Mouse (Mus musculus): ENCODE data around the gene Ndufv1. TPM values are rescaled to one million over a fixed set of nuclear protein-coding genes. Genes with fewer than 3 reads are reported as not detected.

Gene Ndufv1
- 104 TPM for polyA plus RNA-seq (2017; shearing (Covaris generic))

GRCm38 (mm10) chr19:4012432-4013022 lies at the start of gene Ndufv1:
Gene Ndufv1, minus strand, starts transcription at chr19:4012806.

DNA sequence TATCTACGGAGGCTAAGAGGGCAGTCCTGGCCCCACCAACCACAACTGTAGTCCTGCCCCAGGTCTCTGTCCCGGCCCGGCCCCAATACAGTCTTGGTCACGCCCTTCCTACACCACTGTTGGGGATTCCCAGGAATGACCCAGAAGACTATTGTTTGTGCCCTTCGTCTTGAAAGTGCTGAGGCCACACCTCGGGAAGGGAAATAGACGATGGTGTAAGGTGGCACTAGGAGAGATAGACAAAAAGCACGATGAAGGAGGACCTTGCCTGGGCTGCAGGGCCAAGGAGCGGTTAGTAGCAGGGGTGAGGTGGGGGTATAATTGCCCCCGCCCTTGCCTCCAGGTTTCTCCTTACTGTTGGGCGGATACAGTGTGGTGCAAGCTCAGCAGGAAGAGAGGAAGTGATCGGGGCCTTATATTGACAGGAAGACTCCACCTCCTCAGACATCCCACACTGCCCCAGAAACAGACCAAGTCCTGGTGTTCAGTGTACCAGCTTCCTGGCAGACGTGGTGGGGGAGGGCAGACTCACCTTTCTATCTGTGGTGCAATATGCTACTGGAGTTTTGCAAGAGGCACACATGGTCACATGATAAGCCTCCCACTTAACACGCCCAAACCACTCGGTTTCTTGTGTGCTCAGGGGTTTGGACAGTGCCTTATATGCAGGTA lies 46.6 kb upstream of the Ndufv1 start, which contains the start of gene Gstp3:
TSS of gene Gstp3 (minus strand) at position 501 of the 672 bp plus-strand sequence.

GRCm38 (mm10) chr19:4045966-4046865 lies 33.6 kb upstream of the Ndufv1 start, which contains the start of gene Gstp2:
Gene Gstp2, minus strand, starts transcription at chr19:4046023.

DNA sequence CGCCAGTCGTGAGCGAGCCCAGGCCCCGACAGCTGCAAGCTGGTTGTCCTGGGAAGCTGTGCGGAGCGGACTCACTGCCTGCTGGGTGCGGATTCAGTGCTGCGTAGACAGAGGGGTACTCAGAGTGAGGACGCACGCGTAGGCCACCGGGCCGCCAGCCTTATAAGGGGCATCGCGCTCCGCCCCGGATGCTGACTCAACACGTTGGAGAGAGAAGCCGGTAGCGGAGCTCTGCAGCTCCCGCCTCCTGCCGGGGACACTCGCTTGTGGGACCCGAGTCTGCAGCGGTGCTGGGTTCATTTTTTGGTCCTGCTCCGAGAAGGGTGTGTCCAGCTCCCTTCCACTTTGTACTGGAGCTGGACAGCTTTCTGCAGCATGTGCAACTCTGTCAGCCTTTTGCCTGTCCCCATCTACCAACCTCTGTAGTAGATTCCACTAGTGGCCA lies 25.2 kb upstream of the Ndufv1 start, which contains the start of gene Gstp1:
TSS of gene Gstp1 (minus strand) at position 198 of the 445 bp plus-strand sequence.

DNA sequence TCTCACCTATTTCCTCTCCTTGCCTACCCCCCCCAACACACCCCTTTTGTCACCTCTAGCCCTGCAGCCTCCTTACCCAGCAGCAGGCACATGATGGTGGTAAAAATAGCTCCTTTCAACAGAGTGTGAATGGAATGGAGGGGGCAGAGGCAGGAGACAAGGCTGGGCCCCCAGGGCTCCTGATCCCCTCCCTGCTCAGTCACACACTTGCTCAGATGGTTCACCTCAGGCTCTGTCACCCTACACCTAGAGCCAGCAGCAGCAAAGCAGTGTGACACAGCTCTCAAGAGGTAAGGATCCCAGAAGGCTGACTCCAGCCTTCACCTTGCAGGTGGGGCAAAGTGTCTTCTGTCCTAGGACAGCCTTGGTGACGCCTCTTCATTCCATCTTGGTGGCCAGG lies 9.5 kb downstream of the Ndufv1 start, which contains the start of gene Doc2g:
TSS of gene Doc2g (plus strand) at position 202 of the 400 bp plus-strand sequence.

DNA sequence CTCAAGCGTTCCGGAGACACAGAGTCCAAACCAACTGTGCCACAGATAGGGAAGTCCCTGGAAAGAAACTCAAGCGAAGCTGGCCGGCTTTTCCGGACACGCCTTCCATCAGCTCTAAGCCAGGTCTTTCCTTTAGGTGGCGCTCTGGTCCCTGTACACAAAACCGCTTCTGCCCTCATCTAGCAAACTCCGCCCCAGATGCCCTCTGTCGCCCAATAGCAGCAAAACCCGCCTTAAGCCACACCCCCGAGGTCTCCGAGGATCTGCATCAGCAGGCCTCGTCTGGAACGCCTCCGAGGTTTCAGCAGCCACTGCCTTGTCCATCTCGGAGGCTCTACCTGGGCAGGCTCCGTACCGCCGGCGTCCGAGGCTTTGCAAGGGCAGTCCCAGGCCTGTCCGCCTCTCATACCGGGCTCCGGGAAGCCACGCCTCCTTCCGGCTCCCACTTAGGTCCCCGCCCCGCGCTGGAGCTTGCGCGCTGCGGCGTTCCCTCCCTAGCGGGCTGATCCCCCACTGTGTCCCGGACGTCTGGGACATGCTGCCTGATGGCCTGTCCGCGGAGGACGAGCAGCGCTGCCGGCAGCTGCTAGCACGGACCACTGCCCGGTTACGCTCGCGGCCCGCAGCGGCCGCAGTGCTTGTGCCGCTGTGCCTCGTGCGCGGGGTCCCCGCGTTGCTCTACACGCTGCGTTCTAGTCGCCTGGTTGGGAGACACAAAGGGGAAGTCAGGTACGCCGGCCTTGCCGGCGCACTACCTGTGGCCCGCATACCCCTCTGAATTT lies 12.3 kb downstream of the Ndufv1 start, which contains the start of the genes Nudt8 and Gm49405:
TSS of gene Nudt8 (plus strand) at position 462 of the 782 bp plus-strand sequence.
TSS of gene Gm49405 (plus strand) at position 508 of the 782 bp plus-strand sequence.

GRCm38 (mm10) chr19:3992416-3992815 lies 20.2 kb downstream of the Ndufv1 start, which contains the start of gene Tbx10:
Gene Tbx10, plus strand, starts transcription at chr19:3992752.

GRCm38 (mm10) chr19:3986334-3986733 lies 26.3 kb downstream of the Ndufv1 start, which contains the start of gene Acy3:
Gene Acy3, plus strand, starts transcription at chr19:3986570.

DNA sequence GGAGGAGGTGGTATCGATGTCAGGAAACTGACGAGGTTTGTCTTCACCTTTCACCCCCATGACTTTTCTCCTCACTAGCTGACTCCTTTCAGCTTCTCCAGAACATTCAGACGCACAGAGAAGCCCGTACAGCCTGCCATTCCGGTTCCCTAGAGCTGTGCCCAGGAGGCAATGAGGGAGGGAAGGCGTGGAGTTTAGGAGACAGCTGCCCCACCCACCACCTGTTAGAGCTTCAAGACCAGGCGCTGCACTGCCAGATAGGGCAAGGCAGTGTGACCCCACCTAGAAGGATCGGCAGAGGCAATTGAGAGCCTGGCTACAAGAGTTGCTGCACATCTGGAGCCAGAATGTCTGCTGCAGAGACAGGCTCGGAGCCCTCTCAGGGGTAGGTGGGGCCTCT lies 40.4 kb downstream of the Ndufv1 start, which contains the start of gene Aldh3b2:
TSS of gene Aldh3b2 (plus strand) at position 100 of the 400 bp plus-strand sequence.

DNA sequence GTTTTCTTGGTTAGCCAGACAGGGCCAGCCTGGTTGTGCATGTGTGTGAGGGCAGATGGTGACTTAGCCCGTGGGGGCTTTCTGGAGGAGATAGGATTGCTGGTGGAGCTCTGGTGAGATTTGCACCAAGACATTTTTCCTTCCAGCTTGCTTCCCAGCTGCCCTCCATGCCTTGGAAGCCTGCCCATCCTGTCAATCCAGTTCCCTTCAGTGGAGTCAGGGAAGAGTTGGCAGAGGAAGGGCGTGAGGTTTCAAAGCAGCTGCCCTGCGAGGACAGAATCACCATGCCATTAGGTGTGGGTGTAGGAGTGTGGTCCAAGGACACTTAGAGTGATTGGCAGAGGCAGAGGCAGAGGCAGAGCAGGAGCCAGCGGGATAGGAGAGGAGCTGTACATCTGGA lies 54.1 kb downstream of the Ndufv1 start, which contains the start of gene Aldh3b3:
TSS of gene Aldh3b3 (plus strand) at position 176 of the 400 bp plus-strand sequence.

Other genes with a start within 250 kb of the Ndufv1 start
- 101 TPM for gene Kmt5b, start 245.4 kb downstream of the Ndufv1 start, polyA plus RNA-seq (2017; shearing (Covaris generic))
- 38.9 TPM for gene Chka, start 161.0 kb downstream of the Ndufv1 start, polyA plus RNA-seq (2017; shearing (Covaris generic))
- gene Tcirg1, start 105.7 kb downstream of the Ndufv1 start, polyA plus RNA-seq (2017; shearing (Covaris generic)): 67.3 TPM
- 102 TPM for gene Ndufs8, start 100.0 kb downstream of the Ndufv1 start, polyA plus RNA-seq (2017; shearing (Covaris generic))
- not detected for gene Aldh3b1, start 83.0 kb downstream of the Ndufv1 start, polyA plus RNA-seq (2017; shearing (Covaris generic))
- 29.4 TPM for gene Unc93b1, start 77.6 kb downstream of the Ndufv1 start, polyA plus RNA-seq (2017; shearing (Covaris generic))
- gene Aldh3b3, start 54.2 kb downstream of the Ndufv1 start, polyA plus RNA-seq (2017; shearing (Covaris generic)): not detected
- not detected for gene Aldh3b2, start 40.5 kb downstream of the Ndufv1 start, polyA plus RNA-seq (2017; shearing (Covaris generic))
- not detected for gene Acy3, start 26.2 kb downstream of the Ndufv1 start, polyA plus RNA-seq (2017; shearing (Covaris generic))
- gene Tbx10, start 20.1 kb downstream of the Ndufv1 start, polyA plus RNA-seq (2017; shearing (Covaris generic)): not detected
- gene Nudt8, start 12.2 kb downstream of the Ndufv1 start, polyA plus RNA-seq (2017; shearing (Covaris generic)): 10.5 TPM
- gene Gm49405, start 12.2 kb downstream of the Ndufv1 start, polyA plus RNA-seq (2017; shearing (Covaris generic)): 1.0 TPM
- 2.4 TPM for gene Doc2g, start 9.5 kb downstream of the Ndufv1 start, polyA plus RNA-seq (2017; shearing (Covaris generic))
- gene Gstp1, start 25.2 kb upstream of the Ndufv1 start, polyA plus RNA-seq (2017; shearing (Covaris generic)): 355 TPM
- 3.3 TPM for gene Gstp2, start 33.2 kb upstream of the Ndufv1 start, polyA plus RNA-seq (2017; shearing (Covaris generic))
- 56.1 TPM for gene Gstp3, start 46.8 kb upstream of the Ndufv1 start, polyA plus RNA-seq (2017; shearing (Covaris generic))
- not detected for gene Cabp2, start 68.8 kb upstream of the Ndufv1 start, polyA plus RNA-seq (2017; shearing (Covaris generic))
- 441 TPM for gene Cdk2ap2, start 84.4 kb upstream of the Ndufv1 start, polyA plus RNA-seq (2017; shearing (Covaris generic))
- 253 TPM for gene Pitpnm1, start 87.2 kb upstream of the Ndufv1 start, polyA plus RNA-seq (2017; shearing (Covaris generic))
- gene Aip, start 113.1 kb upstream of the Ndufv1 start, polyA plus RNA-seq (2017; shearing (Covaris generic)): 150 TPM
- gene Gpr152, start 127.0 kb upstream of the Ndufv1 start, polyA plus RNA-seq (2017; shearing (Covaris generic)): not detected
- not detected for gene Cabp4, start 131.2 kb upstream of the Ndufv1 start, polyA plus RNA-seq (2017; shearing (Covaris generic))
- gene Coro1b, start 135.8 kb upstream of the Ndufv1 start, polyA plus RNA-seq (2017; shearing (Covaris generic)): 192 TPM
- gene Ptprcap, start 140.8 kb upstream of the Ndufv1 start, polyA plus RNA-seq (2017; shearing (Covaris generic)): 341 TPM
- gene Rps6kb2, start 150.5 kb upstream of the Ndufv1 start, polyA plus RNA-seq (2017; shearing (Covaris generic)): 46.8 TPM
- gene Carns1, start 162.7 kb upstream of the Ndufv1 start, polyA plus RNA-seq (2017; shearing (Covaris generic)): 15.2 TPM
- gene Tbc1d10c, start 178.5 kb upstream of the Ndufv1 start, polyA plus RNA-seq (2017; shearing (Covaris generic)): 376 TPM
- gene Ppp1ca, start 179.3 kb upstream of the Ndufv1 start, polyA plus RNA-seq (2017; shearing (Covaris generic)): 688 TPM
- gene Rad9a, start 188.9 kb upstream of the Ndufv1 start, polyA plus RNA-seq (2017; shearing (Covaris generic)): 27.5 TPM
- 36.7 TPM for gene Clcf1, start 201.4 kb upstream of the Ndufv1 start, polyA plus RNA-seq (2017; shearing (Covaris generic))
- not detected for gene AC109138.7, start 201.6 kb upstream of the Ndufv1 start, polyA plus RNA-seq (2017; shearing (Covaris generic))
- gene Pold4, start 219.1 kb upstream of the Ndufv1 start, polyA plus RNA-seq (2017; shearing (Covaris generic)): 62.7 TPM